ENCODE assay signal across 16 mouse cellular contexts in the genomic region with DNA sequence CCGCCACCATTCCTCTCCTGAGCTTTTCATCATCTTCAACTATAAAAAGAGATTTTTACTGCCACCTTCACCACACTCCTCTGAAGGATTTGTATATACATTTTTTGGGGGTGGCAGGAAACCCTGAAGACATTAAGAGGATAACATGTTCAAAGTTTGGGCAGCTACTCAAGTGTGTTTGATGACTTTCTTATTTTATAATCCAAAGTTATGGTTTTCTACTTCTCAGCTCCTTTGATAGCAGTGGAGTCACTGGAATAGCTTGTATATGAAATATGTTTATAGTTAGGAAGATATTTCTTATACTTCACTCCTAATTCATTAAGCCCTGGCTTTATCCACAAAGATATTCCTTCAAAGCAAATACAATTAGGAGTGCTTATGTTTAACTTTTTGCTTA.
"Had no signal": no experiment of that assay in that cellular context is flagged by ENCODE, and none has a peak within 500 bp of the region (broad histone marks: within the 10 kb centered on the region; RNA-seq: fewer than 3 reads in every experiment).

No protein-coding gene starts in this region.

- H3K27me3 ChIP-seq: neural tube, embryonic 13.5 days; neural tube, embryonic 15.5 days; stomach, embryonic 15.5 days had no signal

- H3K4me2 ChIP-seq: neural tube, embryonic 13.5 days; neural tube, embryonic 15.5 days; stomach, embryonic 15.5 days had no signal

- H3K4me1 ChIP-seq: neural tube, embryonic 13.5 days; neural tube, embryonic 15.5 days; stomach, embryonic 15.5 days had no signal

- DNase-seq: retina, postnatal 1 day; right cerebral cortex, adult 18-20 months; right cerebral cortex, postnatal 14 days; right cerebral cortex, postnatal 25 days; right cerebral cortex, postnatal 4 days; spleen, adult 18-20 months; thymus, adult 18-20 months; thymus, adult 2 months; thymus, postnatal 14 days; thymus, postnatal 25 days; thymus, postnatal 36 days; thymus, postnatal 4 days had no signal

- H3K9me3 ChIP-seq: neural tube, embryonic 13.5 days; neural tube, embryonic 15.5 days; stomach, embryonic 15.5 days had no signal

- H3K4me3 ChIP-seq: neural tube, embryonic 13.5 days; neural tube, embryonic 15.5 days; stomach, embryonic 15.5 days had no signal

- H3K36me3 ChIP-seq: neural tube, embryonic 13.5 days; neural tube, embryonic 15.5 days; stomach, embryonic 15.5 days had no signal

- H3K9ac ChIP-seq: neural tube, embryonic 13.5 days; neural tube, embryonic 15.5 days; stomach, embryonic 15.5 days had no signal

- H3K27ac ChIP-seq: neural tube, embryonic 13.5 days; neural tube, embryonic 15.5 days; stomach, embryonic 15.5 days; stomach, postnatal 0 days had no signal
